Mouse (Mus musculus): ENCODE results near the gene Pfas. TPM values are rescaled to one million over a fixed set of nuclear protein-coding genes. Genes with fewer than 3 reads are reported as not detected.

Gene Pfas
- polyA plus RNA-seq, 1 experiment from 2014 or later = 16.5 TPM

DNA sequence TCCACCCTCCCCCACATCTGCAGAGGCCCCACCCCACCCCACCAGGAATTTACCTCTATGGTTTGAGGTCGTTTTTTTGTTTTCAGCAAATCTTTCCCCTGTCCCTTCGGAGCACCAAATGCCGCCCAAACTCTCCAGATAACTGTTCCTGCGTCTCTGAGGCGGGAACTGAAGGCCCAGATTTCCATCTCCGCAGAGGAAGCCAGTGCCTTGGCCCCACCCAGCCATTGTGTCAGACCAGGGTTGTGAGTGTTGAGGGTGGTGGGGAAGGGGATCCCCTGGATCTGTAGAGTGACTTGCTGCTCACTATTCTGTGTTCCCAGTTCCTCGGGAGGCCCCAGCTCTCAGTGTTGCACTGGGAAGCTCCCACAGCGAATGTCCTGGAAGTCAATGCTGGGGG, 51.0 kb downstream of the Pfas start, which contains the start of gene Arhgef15:
Gene Arhgef15 (minus strand): TSS at position 173 of the 400 bp plus-strand sequence.
- WGBS = 39% methylated on average over 8 of the region's 8 CpGs
- no peak for ATAC-seq (ENCODE audit: low read depth)
- Histone ChIP-seq H3K27ac (ENCODE audit: low read depth, low read length) (no peak within 1 kb of the TSS), H3K9ac (replicated peaks; ENCODE audit: low read depth, low read length) (no peak within 1 kb of the TSS), H3K9me3 (ENCODE audit: control insufficient read depth, low read length) (no peaks in the 10 kb centered on the region), H3K4me2 (ENCODE audit: low read depth, low read length) (no peak within 1 kb of the TSS), H3K36me3 (ENCODE audit: control insufficient read depth, insufficient read depth, low read length) (no peaks in the 10 kb centered on the region), H3K27me3 (ENCODE audit: control insufficient read depth, insufficient read depth, low read length) (peaks cover 2% of the 10 kb centered on the region; the same call in 1 of the 2 replicates), H3K4me1 (ENCODE audit: control insufficient read depth, insufficient read depth, low read length) (0 out of 2 replicates have a peak, but pooled peaks cover 7% of the 10 kb centered on the region), H3K4me3 (ENCODE audit: low read depth, low read length) (no peak within 1 kb of the TSS)

DNA sequence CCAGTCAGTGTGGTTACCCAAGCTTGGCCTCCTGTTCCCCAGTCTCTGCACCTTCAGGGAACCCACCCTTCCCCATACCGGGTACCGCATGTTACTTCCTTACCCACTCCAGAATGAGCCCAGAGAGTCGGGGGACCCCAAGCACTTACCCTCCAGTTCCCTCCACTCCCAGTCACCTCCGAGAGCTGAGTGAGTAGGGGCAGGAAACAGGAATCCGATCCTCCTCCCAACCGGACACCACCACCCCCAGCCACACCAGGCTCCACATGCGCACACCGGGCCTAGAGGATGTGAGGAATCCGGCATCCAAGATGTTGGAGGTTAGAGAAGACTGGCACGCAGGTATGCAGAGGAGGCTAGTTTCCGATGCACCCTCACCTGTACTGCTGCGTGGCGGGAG, 51.6 kb downstream of the Pfas start:
- Histone ChIP-seq H3K27ac (ENCODE audit: low read depth, low read length) (no peak overlapping the region), H3K36me3 (ENCODE audit: control insufficient read depth, insufficient read depth, low read length) (no peaks in the 10 kb centered on the region), H3K27me3 (ENCODE audit: control insufficient read depth, insufficient read depth, low read length) (peaks cover 2% of the 10 kb centered on the region; the same call in 1 of the 2 replicates), H3K9ac (replicated peaks; ENCODE audit: low read depth, low read length) (no peak overlapping the region), H3K9me3 (ENCODE audit: control insufficient read depth, low read length) (no peaks in the 10 kb centered on the region), H3K4me3 (ENCODE audit: low read depth, low read length) (no peak overlapping the region), H3K4me2 (ENCODE audit: low read depth, low read length) (no peak overlapping the region), H3K4me1 (ENCODE audit: control insufficient read depth, insufficient read depth, low read length) (0 out of 2 replicates have a peak, but pooled peaks cover 7% of the 10 kb centered on the region)
- no peak for ATAC-seq (ENCODE audit: low read depth)
- 36% methylated on average over 13 of the region's 13 CpGs for WGBS

DNA sequence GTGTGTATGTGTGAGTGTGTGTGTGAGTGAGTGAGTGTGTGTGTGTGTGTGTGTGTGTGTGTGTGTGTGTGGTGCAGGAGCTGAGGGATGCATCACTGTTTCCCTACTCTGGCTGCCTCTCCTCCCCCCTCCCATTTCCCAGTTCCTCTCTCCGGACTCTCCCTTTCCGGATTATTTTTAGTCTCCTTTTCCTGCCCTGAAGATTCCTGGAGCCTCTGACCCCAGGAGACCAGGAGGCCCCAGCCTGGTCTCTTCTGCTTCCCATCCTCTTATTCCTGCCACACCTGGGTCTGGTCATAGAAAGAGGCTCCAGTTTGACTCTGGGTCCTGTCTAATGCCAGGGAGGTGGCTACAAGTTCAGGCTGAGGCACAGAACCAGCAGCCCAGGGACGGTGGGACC, 52.2 kb downstream of the Pfas start:
- no peak for ATAC-seq (ENCODE audit: low read depth)
- H3K9me3 ChIP-seq (ENCODE audit: control insufficient read depth, low read length) = no peaks in the 10 kb centered on the region
- H3K27ac ChIP-seq (ENCODE audit: low read depth, low read length) = no peak overlapping the region
- peaks cover 2% of the 10 kb centered on the region; the same call in 1 of the 2 replicates for H3K27me3 ChIP-seq (ENCODE audit: control insufficient read depth, insufficient read depth, low read length)
- WGBS = 72% methylated on average over 3 of the region's 3 CpGs
- H3K9ac ChIP-seq (replicated peaks; ENCODE audit: low read depth, low read length) = no peak overlapping the region
- no peak overlapping the region for H3K4me2 ChIP-seq (ENCODE audit: low read depth, low read length)
- no peaks in the 10 kb centered on the region for H3K36me3 ChIP-seq (ENCODE audit: control insufficient read depth, insufficient read depth, low read length)
- H3K4me1 ChIP-seq (ENCODE audit: control insufficient read depth, insufficient read depth, low read length) = 0 out of 2 replicates have a peak, but pooled peaks cover 7% of the 10 kb centered on the region
- no peak overlapping the region for H3K4me3 ChIP-seq (ENCODE audit: low read depth, low read length)

- Histone ChIP-seq H3K4me3 (ENCODE audit: low read depth, low read length) (no peak overlapping the region), H3K9ac (replicated peaks; ENCODE audit: low read depth, low read length) (no peak overlapping the region), H3K27me3 (ENCODE audit: control insufficient read depth, insufficient read depth, low read length) (peaks cover 2% of the 10 kb centered on the region; the same call in 1 of the 2 replicates), H3K9me3 (ENCODE audit: control insufficient read depth, low read length) (no peaks in the 10 kb centered on the region), H3K4me1 (ENCODE audit: control insufficient read depth, insufficient read depth, low read length) (0 out of 2 replicates have a peak, but pooled peaks cover 7% of the 10 kb centered on the region), H3K4me2 (ENCODE audit: low read depth, low read length) (no peak overlapping the region), H3K27ac (ENCODE audit: low read depth, low read length) (no peak overlapping the region), H3K36me3 (ENCODE audit: control insufficient read depth, insufficient read depth, low read length) (no peaks in the 10 kb centered on the region)
- ATAC-seq (ENCODE audit: low read depth) = no peak
- 74% methylated on average over 5 of the region's 5 CpGs for WGBS
Observed at GRCm38 (mm10) chr11:68955473-68955872, 52.8 kb downstream of the Pfas start.

GRCm38 (mm10) chr11:68954408-68954807, 53.9 kb downstream of the Pfas start:
- 0 out of 2 replicates have a peak, but pooled peaks cover 7% of the 10 kb centered on the region for H3K4me1 ChIP-seq (ENCODE audit: control insufficient read depth, insufficient read depth, low read length)
- WGBS = 2% methylated on average over 17 of the region's 17 CpGs

GRCm38 (mm10) chr11:68953903-68954302, 54.4 kb downstream of the Pfas start:
- no peaks in the 10 kb centered on the region for H3K36me3 ChIP-seq (ENCODE audit: control insufficient read depth, insufficient read depth, low read length)
- no peak overlapping the region; the same call in 1 of the 2 replicates for H3K4me2 ChIP-seq (ENCODE audit: low read depth, low read length)
- H3K4me1 ChIP-seq (ENCODE audit: control insufficient read depth, insufficient read depth, low read length) = 0 out of 2 replicates have a peak, but pooled peaks cover 7% of the 10 kb centered on the region
- H3K27ac ChIP-seq (ENCODE audit: low read depth, low read length) = no peak overlapping the region
- no peak for ATAC-seq (ENCODE audit: low read depth)
- H3K9me3 ChIP-seq (ENCODE audit: control insufficient read depth, low read length) = no peaks in the 10 kb centered on the region
- peaks cover 2% of the 10 kb centered on the region; the same call in 1 of the 2 replicates for H3K27me3 ChIP-seq (ENCODE audit: control insufficient read depth, insufficient read depth, low read length)
- WGBS = 8% methylated on average over 13 of the region's 13 CpGs
- H3K9ac ChIP-seq (replicated peaks; ENCODE audit: low read depth, low read length) = no peak overlapping the region
- H3K4me3 ChIP-seq (ENCODE audit: low read depth, low read length) = no peak overlapping the region

More at GRCm38 (mm10) chr11:68954408-68954807, 53.9 kb downstream of the Pfas start:
- peak overlapping the region; percentile 43 for H3K9ac ChIP-seq (replicated peaks; ENCODE audit: low read depth, low read length)
- peak overlapping the region; percentile 46 for H3K4me2 ChIP-seq (ENCODE audit: low read depth, low read length)
- peak overlapping the region; percentile 21 for H3K4me3 ChIP-seq (ENCODE audit: low read depth, low read length)
- H3K9me3 ChIP-seq (ENCODE audit: control insufficient read depth, low read length) = no peaks in the 10 kb centered on the region
- H3K27me3 ChIP-seq (ENCODE audit: control insufficient read depth, insufficient read depth, low read length) = peaks cover 2% of the 10 kb centered on the region; the same call in 1 of the 2 replicates
- no peaks in the 10 kb centered on the region for H3K36me3 ChIP-seq (ENCODE audit: control insufficient read depth, insufficient read depth, low read length)
- no peak overlapping the region for H3K27ac ChIP-seq (ENCODE audit: low read depth, low read length)
- no peak for ATAC-seq (ENCODE audit: low read depth)

- no peaks in the 10 kb centered on the region for H3K36me3 ChIP-seq (ENCODE audit: control insufficient read depth, insufficient read depth, low read length)
- H3K27ac ChIP-seq (ENCODE audit: low read depth, low read length) = peak overlapping the region; percentile 84
- peak overlapping the region; percentile 52 for H3K9ac ChIP-seq (replicated peaks; ENCODE audit: low read depth, low read length)
- ATAC-seq (ENCODE audit: low read depth) = peak; percentile 75
- H3K9me3 ChIP-seq (ENCODE audit: control insufficient read depth, low read length) = no peaks in the 10 kb centered on the region
- H3K27me3 ChIP-seq (ENCODE audit: control insufficient read depth, insufficient read depth, low read length) = no peaks in the 10 kb centered on the region
- peak overlapping the region; percentile 39 for H3K4me3 ChIP-seq (ENCODE audit: low read depth, low read length)
- H3K4me1 ChIP-seq (ENCODE audit: control insufficient read depth, insufficient read depth, low read length) = no peaks in the 10 kb centered on the region
- WGBS = 9% methylated on average over 12 of the region's 12 CpGs
- H3K4me2 ChIP-seq (ENCODE audit: low read depth, low read length) = peak overlapping the region; percentile 47
Observed at GRCm38 (mm10) chr11:68947542-68947993, 60.7 kb downstream of the Pfas start.

DNA sequence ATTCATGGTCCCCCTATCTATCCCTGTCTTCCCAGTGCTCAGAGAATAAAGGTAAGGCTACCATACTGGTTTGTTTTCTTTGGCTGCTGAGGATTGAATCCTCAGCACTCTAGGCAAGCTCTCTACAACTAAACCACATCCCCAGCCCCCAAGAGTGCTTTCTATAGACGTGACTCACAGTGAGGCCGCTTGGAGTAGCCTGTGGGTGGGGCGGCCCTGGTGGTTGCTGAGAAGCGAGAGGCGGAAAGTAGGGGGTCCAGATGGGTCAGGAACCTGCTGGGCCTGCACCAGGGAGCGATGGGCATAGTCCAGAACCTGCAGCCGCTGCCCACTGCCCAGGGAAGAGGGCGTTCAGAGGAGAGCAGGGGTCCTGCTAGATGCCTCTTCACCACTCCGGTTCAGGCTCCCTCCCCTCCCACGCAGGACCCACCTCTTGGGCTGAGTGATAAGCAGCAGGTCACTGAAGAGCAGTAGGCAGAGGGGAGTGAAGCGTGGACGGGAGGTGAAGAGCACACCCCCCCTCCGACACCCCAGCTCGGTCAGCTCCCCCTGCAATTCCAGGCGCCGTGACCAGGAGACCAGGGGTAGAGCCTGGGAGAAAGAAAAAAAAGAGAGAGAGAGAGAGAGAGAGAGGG, 61.3 kb downstream of the Pfas start:
- WGBS = 3% methylated on average over 13 of the region's 16 CpGs
- Histone ChIP-seq H3K27ac (ENCODE audit: low read depth, low read length) (peak overlapping the region; percentile 84), H3K36me3 (ENCODE audit: control insufficient read depth, insufficient read depth, low read length) (no peaks in the 10 kb centered on the region), H3K27me3 (ENCODE audit: control insufficient read depth, insufficient read depth, low read length) (no peaks in the 10 kb centered on the region), H3K4me2 (ENCODE audit: low read depth, low read length) (peak overlapping the region; percentile 47), H3K9me3 (ENCODE audit: control insufficient read depth, low read length) (no peaks in the 10 kb centered on the region), H3K4me1 (ENCODE audit: control insufficient read depth, insufficient read depth, low read length) (no peaks in the 10 kb centered on the region), H3K9ac (replicated peaks; ENCODE audit: low read depth, low read length) (peak overlapping the region; percentile 56), H3K4me3 (ENCODE audit: low read depth, low read length) (peak overlapping the region; percentile 39)
- ATAC-seq (ENCODE audit: low read depth) = peak; percentile 69; the same call in 1 of the 2 replicates

DNA sequence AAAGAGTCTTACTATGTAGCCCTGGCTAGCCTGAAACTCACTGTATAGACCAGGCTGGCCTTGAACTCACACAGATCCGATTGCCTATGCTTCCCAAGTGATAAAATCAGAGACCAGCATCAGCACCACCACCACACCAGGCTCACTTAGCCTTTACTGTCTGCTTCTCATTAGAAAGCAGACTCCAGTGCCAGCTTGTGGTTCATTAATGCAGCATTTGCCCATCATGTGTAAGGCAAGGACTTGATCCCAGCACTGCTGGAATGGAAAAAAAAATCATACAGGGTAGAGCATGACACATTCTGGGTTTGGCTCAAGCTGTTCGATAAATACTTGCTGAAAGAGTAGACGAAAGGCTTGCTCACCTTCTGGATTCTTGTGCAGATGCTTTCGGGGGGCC, 62.3 kb downstream of the Pfas start:
- H3K4me2 ChIP-seq (ENCODE audit: low read depth, low read length) = peak overlapping the region; percentile 47
- WGBS = 92% methylated on average over 4 of the region's 4 CpGs
- H3K9ac ChIP-seq (replicated peaks; ENCODE audit: low read depth, low read length) = no peak overlapping the region

More for the DNA sequence above, 62.3 kb downstream of the Pfas start:
- Histone ChIP-seq H3K4me3 (ENCODE audit: low read depth, low read length) (peak overlapping the region; percentile 39; the same call in 1 of the 2 replicates), H3K27me3 (ENCODE audit: control insufficient read depth, insufficient read depth, low read length) (no peaks in the 10 kb centered on the region), H3K9me3 (ENCODE audit: control insufficient read depth, low read length) (no peaks in the 10 kb centered on the region), H3K27ac (ENCODE audit: low read depth, low read length) (0 out of 2 replicates have a peak overlapping the region, but pooled peaks have one; percentile 55), H3K36me3 (ENCODE audit: control insufficient read depth, insufficient read depth, low read length) (no peaks in the 10 kb centered on the region), H3K4me1 (ENCODE audit: control insufficient read depth, insufficient read depth, low read length) (no peaks in the 10 kb centered on the region)
- ATAC-seq (ENCODE audit: low read depth) = no peak
